Mouse (Mus musculus) intestine, embryonic 16.5 days (tissue): ENCODE results near the gene Sp2. TPM values are rescaled to one million over a fixed set of nuclear protein-coding genes. Genes with fewer than 3 reads are reported as not detected.

Experiments
- ATAC-seq: fragments of 200-750 bp; cut with Nextera tagmentation; 2 replicates; pipeline ENCODE4 v1.8.0; 2017; ENCODE audit warnings: moderate TSS enrichment, moderate library complexity
- H3K27ac ChIP-seq: fragments of 300-500 bp; sonication (generic); 2 replicates; pipeline ENCODE4 v1.5.1; 2014; ENCODE audit warnings: mild to moderate bottlenecking, low read length
- H3K27me3 ChIP-seq: fragments of 300-500 bp; sonication (generic); replicated peaks from 2 replicates; pipeline ENCODE4 v1.6.1; 2014; ENCODE audit warnings: low read length, control low read depth, mixed read lengths; ENCODE audit not compliant: control insufficient read depth, insufficient read depth
- H3K36me3 ChIP-seq: fragments of 300-500 bp; sonication (generic); 2 replicates; pipeline ENCODE4 v1.6.1; 2014; ENCODE audit warnings: low read length, control low read depth; ENCODE audit not compliant: control insufficient read depth, insufficient read depth
- H3K4me1 ChIP-seq: fragments of 300-500 bp; sonication (generic); 2 replicates; pipeline ENCODE4 v1.6.1; 2014; ENCODE audit warnings: low read length, control low read depth, mixed read lengths; ENCODE audit not compliant: control insufficient read depth, insufficient read depth
- H3K4me2 ChIP-seq: fragments of 300-500 bp; sonication (generic); 2 replicates; pipeline ENCODE4 v1.6.1; 2014; ENCODE audit warnings: low read depth, low read length, control low read depth
- H3K4me3 ChIP-seq: fragments of 300-500 bp; sonication (generic); 2 replicates; pipeline ENCODE4 v1.5.1; 2014; ENCODE audit warnings: mild to moderate bottlenecking, low read length
- H3K9ac ChIP-seq: fragments of 300-500 bp; sonication (generic); 2 replicates; pipeline ENCODE4 v1.6.1; 2014; ENCODE audit warnings: low read depth, low read length
- H3K9me3 ChIP-seq: fragments of 300-500 bp; sonication (generic); 2 replicates; pipeline ENCODE4 v1.6.1; 2016; ENCODE audit warnings: low read length, control low read depth; ENCODE audit not compliant: control insufficient read depth
- WGBS: fragments of 180-500 bp; shearing (Covaris S2); extraction: QIAGEN DNeasy Blood & Tissue Kit; methylation state at CpG from one replicate; pipeline ENCODE4 v1.1.7; 2014; 5-methylcytosine and 5-hydroxymethylcytosine counted together
- polyA plus RNA-seq: library from polyadenylated mRNA; unstranded; fragments of >200 nt; fragmentation: Nextera tagmentation; extraction: Ambion mirVana; gene quantifications from 2 replicates; pipeline ENCODE4 v1.2.1, GENCODE M21; 2015

The Sp2 gene
- polyA plus RNA-seq, 1 experiment from 2014 or later, result 13.2 TPM

GRCm38 (mm10) chr11:96908594-96908993, 74.2 kb downstream of the Sp2 start:
- no peak overlapping the region for H3K27ac ChIP-seq
- no peaks in the 10 kb centered on the region for H3K27me3 ChIP-seq
- H3K4me2 ChIP-seq, result no peak overlapping the region
- H3K9ac ChIP-seq, result no peak overlapping the region
- no peak for ATAC-seq
- H3K36me3 ChIP-seq, result peaks cover 10% of the 10 kb centered on the region; the same call in 1 of the 2 replicates
- no peaks in the 10 kb centered on the region for H3K4me1 ChIP-seq
- no peaks in the 10 kb centered on the region for H3K9me3 ChIP-seq
- 85% methylated on average over 12 of the region's 12 CpGs for WGBS
- no peak overlapping the region for H3K4me3 ChIP-seq

DNA sequence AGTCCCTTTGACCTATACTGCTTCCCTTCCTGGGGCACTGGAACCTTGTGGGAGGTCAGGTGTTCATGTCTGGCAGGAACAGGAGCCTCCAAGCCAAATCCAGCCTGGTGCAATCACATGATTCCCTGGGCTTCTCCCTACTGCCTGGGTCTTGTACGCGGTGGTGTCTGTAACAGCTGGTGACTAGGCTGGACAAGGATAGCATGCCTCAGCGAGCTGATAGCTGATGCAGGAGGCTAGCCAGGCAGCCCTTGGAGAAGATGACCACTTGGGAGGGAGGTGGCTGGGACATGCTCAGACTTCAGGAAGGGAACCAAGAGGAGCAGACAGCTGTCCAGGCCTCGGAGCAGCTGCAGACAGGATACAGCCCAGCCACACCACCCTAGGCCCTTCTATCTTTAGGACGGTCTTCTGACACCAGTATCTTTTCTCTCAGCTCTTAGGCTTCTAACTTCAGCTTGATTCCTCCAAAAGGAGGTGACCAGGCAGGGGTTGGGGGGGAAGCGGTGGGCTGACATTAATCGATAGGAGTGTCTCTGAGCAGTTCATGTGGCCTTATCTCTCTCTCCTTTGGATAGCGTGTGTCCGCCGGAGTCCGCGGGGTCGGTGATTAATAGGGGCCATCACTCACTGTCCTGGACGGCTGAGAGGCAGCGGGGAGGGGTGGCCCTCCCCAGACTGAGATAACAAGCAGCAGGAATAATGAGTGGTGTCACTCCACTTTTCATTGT, 76.2 kb downstream of the Sp2 start:
- H3K9ac ChIP-seq, result no peak overlapping the region; the same call in 1 of the 2 replicates
- H3K27ac ChIP-seq, result no peak overlapping the region
- no peak overlapping the region for H3K4me3 ChIP-seq
- H3K9me3 ChIP-seq, result no peaks in the 10 kb centered on the region
- peaks cover 8% of the 10 kb centered on the region; the same call in 1 of the 2 replicates for H3K36me3 ChIP-seq
- 0 out of 2 replicates have a peak, but pooled peaks cover 5% of the 10 kb centered on the region for H3K4me1 ChIP-seq
- H3K4me2 ChIP-seq, result no peak overlapping the region
- no peaks in the 10 kb centered on the region for H3K27me3 ChIP-seq
- ATAC-seq, result no peak
- WGBS, result 43% methylated on average over 15 of the region's 15 CpGs

Other genes with a start within 250 kb of the Sp2 start
- 11.8 and 13.1 TPM in 2 replicates for gene Snx11, start 205.4 kb downstream of the Sp2 start, polyA plus RNA-seq
- gene Cbx1, start 193.8 kb downstream of the Sp2 start, polyA plus RNA-seq, result 65.1 and 74.5 TPM in 2 replicates
- gene Nfe2l1, start 153.0 kb downstream of the Sp2 start, polyA plus RNA-seq, result 51.7 and 52.5 TPM in 2 replicates
- gene Copz2, start 133.1 kb downstream of the Sp2 start, polyA plus RNA-seq, result 76.6 and 81.4 TPM in 2 replicates
- 68.1 and 70.1 TPM in 2 replicates for gene Cdk5rap3, start 66.5 kb downstream of the Sp2 start, polyA plus RNA-seq
- gene Prr15l, start 54.9 kb downstream of the Sp2 start, polyA plus RNA-seq, result 116 and 121 TPM in 2 replicates
- gene Pnpo, start 39.0 kb downstream of the Sp2 start, polyA plus RNA-seq, result 125 and 141 TPM in 2 replicates
- gene Sp6, start 30.4 kb upstream of the Sp2 start, polyA plus RNA-seq, result not detected in 2 replicates
- gene Scrn2, start 47.0 kb upstream of the Sp2 start, polyA plus RNA-seq, result 25.5 and 26.9 TPM in 2 replicates
- gene Lrrc46, start 58.4 kb upstream of the Sp2 start, polyA plus RNA-seq, result 0.29 and 0.37 TPM in 2 replicates
- gene Mrpl10, start 58.6 kb upstream of the Sp2 start, polyA plus RNA-seq, result 85.4 and 93.0 TPM in 2 replicates
- gene Osbpl7, start 67.7 kb upstream of the Sp2 start, polyA plus RNA-seq, result 12.4 and 12.6 TPM in 2 replicates
- gene Tbx21, start 132.4 kb upstream of the Sp2 start, polyA plus RNA-seq, result 0.17 and 0.27 TPM in 2 replicates
- 2.0 TPM in 2 replicates for gene Tbkbp1, start 168.5 kb upstream of the Sp2 start, polyA plus RNA-seq
- gene Kpnb1, start 204.9 kb upstream of the Sp2 start, polyA plus RNA-seq, result 31.9 and 36.3 TPM in 2 replicates